Mouse (Mus musculus) T-helper 1 cell (primary cell): ENCODE data around the gene Eif3f.

Experiments
- in situ Hi-C: fragments of 300-600 bp; cut with MboI, MseI; formaldehyde crosslinking; loops from one replicate; pipeline ENCODE4 v1.15.1; 2025; ENCODE audit warnings: high pct_unique_total_duplicates

Eif3f gene

DNA sequence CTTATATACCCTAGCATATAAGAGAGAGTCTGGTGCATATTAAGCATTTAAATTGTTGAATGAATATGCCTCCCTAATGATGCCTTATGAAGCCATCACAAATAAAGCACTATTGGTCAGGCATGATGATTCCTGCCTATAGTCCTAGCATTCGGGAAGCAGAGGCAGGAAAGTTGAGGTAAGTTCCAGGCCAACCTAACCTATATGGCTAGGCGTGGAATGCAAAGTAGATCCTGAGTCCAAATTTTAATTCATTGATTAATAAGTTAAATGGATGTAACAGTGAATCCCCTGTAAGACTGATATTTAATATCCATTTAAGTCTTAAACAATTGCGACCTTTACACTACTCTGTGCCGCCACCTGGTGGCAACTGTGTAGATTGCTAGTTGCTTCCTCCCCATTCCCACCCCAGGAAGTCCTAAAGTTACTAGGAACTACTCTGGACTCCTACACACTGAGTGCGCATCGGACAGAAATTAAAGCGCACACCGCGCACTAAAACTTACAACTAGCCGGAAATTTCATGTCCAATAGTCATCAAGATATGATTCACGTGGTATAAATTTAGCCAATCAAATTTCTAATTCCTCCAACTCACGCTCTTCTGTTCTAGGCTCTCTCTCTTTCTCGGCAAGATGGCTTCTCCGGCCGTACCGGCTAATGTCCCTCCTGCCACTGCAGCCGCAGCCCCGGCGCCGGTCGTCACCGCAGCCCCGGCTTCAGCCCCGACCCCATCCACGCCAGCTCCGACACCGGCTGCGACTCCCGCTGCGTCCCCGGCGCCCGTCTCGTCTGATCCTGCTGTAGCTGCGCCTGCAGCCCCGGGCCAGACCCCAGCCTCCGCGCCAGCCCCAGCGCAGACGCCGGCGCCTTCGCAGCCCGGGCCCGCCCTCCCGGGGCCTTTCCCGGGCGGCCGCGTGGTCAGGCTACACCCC, at the start of gene Eif3f:
Gene Eif3f, plus strand, starts transcription at position 624 of the 938 bp plus-strand sequence.
- in situ Hi-C loops: no loop called here

DNA sequence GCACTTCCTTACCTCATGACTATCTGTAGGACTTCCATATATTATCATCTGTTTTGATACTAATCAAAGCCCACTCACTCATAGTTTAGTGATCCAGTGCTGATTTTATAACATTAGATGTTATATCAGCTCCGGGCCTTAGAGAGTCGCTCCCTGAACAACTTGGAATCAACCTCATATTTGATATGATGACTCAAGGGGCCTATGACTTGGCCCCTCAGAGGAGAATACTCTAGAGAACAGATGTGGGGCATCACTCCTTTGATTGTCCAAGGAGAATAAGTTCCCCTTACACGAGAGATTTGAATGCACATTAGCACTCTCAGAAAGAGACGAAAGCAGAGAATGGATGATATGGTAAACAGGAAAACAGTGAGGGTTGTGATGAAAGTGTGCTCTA, 49.3 kb upstream of the Eif3f start, which contains the start of gene Olfr518:
Gene Olfr518, minus strand, starts transcription at position 101 of the 400 bp plus-strand sequence.
- in situ Hi-C loops: no loop called here

DNA sequence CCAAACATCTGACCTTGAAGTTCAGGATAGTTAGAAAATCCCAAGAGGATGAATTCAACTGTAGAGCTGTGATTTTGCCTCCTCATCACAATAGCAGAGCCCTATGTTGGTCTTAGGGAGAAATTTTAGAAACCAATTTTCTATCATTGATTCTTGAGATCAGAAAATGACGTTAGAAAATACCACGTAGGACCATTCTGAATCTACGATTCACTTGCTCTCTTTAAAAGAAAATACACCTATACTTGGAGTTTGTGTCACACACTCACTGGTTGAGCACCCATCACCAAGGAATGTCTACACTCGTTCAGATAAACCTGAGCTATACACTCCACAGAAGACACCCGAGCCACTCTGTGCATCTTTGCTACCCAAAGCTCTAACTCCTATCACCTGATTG, 39.9 kb upstream of the Eif3f start, which contains the start of gene Olfr519:
Gene Olfr519, minus strand, starts transcription at position 101 of the 400 bp plus-strand sequence.
- in situ Hi-C loops: no loop called here

DNA sequence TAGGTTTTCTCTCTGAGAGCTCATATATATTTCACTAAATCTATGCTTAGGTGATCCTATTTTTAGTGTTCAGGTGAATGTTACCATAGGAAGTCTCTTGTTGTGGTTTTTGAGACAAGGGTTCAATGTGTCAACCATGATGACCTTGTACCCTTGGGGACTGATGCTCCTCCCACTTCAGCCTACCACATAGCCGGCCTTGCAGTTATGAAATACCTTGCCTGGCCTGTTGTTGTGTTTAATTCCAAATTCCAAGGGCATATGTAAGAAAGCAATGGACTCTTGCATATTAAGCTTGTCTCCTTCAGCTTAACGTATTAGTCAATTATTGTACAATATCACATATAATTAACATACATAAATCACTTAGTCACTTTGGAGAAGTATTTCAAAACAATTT, 30.2 kb upstream of the Eif3f start:
- in situ Hi-C loops: no loop called here

DNA sequence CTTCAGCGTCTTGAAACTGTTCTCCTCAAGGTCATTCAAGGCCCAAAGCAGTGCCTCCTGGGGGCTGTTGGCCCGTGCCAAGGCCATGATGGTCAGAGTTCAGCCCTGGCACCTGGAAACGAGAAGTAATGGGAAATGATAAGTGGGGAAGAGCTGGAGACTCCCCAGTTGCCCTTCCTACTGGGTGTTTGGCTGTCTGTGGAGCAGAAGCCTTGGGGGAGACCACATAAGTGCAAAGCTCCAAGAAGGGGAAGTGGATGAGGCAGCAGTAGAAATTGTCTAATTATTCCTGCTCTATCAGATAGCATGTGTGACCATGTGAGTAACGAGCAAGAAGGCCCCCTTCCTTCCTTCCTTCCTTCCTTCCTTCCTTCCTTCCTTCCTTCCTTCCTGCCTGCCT, 7.2 kb upstream of the Eif3f start:
- in situ Hi-C loops: no loop called here

DNA sequence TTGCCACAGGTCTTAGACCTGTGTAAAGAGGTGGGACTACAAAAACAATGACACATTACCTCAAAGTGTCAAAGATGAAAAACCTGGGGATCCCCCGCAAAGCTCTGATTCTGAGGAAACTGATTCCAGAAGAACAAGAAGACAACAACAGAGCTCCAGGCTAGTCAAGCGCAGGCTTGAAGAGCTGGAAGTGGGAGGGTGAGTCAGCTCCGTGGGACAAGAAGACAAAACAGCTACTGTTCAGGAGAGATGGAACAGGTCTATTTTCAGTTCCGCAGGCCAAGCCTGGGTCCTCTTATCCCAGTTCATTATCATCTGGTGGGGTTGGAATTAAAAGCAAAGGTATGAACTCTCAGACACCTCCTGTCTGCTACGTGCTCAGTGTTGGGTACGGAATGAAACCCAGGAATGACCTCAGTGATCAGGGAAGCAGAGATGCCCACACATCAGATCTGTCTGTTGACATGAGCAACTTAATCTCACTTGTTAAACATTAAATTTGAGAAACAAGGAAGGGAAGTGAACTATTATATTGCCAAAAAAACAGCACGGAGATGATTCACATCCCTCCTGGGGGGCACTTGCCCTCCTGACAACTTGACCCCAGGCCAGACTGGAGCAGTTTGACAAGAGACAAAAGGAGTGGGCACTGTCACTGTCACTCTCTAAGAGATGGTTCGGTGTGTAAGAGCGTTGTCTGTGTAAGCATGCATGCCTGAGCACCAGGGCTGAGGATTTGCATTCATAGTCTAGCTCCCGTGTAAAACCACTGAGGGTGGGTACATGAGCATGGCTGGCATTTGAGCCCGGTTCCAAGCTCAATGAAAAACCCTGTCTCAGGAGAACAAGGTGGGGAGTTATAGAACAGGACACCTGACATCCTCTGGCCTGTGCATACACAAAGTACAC, 5.7 kb upstream of the Eif3f start:
- in situ Hi-C loops: no loop called here

DNA sequence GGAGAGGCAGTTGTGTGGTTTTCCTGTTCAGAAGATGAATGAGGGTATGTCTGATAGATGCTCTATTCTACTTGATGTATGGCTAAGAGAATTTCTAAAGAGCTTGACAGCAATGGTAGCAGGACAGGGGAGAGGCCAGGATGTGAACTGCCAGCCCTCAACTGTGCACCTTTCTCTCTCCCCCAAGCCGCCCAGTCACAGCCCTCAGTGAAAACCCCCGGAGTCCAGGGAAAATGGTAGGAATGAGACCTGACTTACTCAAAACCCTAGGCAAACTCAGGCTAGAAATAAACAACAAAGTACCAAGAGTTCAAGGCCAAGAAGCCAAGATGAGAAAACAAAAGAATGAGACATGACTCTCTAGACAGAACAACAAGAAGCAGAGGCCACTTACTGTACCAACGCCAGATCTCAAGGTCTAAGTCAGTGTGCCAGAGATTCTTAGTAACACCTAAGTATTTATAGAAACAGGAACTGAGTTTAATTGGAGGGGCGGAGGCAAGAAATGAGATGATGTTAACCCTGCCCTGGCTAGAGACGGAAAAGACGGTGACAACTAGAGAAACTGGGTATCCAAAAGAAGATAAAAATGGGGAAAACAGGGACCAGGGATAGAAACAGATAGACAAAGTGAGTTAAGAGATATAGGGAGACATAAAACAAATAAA, 4.4 kb upstream of the Eif3f start, which contains the start of gene Nlrp10:
Gene Nlrp10, minus strand, starts transcription at position 453 of the 668 bp plus-strand sequence.
- in situ Hi-C loops: no loop called here

DNA sequence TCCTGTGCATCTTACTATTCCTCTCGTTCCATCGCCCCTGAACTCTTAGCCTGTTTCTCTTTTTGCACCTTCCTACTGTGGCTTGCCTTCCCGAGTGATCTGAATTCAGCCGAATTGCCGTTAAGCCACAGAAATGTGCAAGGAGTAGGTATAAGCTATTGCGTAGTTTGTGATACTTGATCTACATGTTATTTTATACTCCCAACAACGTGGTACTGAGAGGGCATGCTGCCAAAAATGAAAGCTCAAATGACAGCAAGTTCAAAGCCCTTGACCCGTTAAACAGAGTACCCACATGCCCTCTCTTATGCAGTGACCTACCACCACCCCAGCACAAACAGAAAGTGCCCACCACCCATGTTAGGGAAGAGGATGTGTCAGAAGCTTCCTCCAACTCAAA, 619 bp downstream of the Eif3f start:
- in situ Hi-C loops: no loop called here

DNA sequence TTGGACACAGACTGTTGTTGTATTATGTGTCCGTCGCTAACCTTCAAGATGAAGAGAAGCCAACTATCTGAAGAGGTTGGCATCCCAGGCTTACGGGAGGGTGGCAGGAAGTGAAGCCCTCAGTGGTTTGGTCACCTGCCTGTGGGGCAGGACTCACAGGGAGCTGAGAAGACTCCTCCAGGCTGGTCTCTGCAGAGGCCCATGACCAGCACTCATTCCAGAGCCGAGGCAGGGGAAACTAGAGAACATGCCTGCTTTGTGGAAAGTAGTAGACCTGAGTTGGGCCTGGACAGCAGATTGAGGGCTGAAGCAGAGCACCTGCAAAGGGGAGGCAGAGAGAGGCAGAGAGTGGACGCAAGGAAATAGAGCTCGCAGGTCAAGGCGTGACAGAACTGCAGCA, 1.2 kb downstream of the Eif3f start:
- in situ Hi-C loops: no loop called here

DNA sequence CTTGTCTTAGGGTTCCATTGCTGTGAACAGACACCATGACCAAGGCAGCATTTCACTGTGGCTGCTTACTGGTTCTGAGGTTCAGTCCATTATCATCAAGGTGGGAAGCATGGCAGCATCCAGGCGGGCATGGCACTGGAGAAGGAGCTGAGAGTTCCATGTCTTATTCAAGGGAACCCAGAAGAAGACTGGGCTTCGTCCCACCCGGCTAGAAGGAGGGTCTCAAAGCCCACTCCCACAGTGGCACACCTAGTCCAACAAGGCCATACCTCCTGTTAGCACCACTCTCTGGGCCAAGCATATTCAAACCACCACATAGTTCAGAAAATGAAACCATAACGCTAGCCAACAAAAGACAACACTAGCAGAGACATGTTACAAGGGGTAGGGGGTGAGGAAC, 2.4 kb downstream of the Eif3f start:
- in situ Hi-C loops: no loop called here

DNA sequence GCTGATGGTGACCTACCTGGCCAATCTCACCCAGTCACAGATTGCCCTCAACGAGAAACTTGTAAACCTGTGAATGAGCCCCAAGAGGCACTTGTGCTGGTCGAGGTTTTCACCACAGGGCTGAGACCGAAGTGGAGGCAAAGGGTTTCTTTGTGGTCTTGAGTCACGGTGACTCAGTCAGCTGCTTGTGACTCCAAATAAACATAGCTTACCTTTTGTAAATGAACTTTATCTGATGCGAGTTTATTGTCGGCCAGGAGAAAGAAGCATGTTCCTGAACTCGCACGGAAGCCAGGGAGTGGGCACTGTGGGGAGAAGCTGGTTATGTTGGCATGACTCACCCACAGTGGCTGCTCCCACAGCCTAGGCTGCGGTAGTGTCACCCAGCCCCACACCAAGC, 7.2 kb downstream of the Eif3f start:
- in situ Hi-C loops: no loop called here

DNA sequence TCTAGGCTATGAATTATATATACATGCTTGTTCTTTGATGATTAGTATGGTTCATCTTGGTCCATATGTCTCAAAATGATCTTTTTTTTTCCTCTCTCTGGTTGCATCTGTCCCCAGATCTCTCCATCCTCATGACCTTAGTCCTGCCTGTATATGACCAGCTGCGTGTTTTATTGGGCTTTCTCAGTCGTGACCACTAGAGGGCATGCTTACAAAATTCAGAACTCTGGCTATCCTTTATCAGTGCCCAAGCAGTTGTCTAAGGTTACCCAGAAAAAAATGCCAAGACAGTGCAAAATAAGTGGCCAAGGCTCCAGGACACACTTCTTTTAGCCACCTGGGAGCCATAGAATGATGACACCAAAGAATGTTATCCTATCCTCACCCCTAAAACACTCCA, 9.8 kb downstream of the Eif3f start:
- in situ Hi-C loops: no loop called here

DNA sequence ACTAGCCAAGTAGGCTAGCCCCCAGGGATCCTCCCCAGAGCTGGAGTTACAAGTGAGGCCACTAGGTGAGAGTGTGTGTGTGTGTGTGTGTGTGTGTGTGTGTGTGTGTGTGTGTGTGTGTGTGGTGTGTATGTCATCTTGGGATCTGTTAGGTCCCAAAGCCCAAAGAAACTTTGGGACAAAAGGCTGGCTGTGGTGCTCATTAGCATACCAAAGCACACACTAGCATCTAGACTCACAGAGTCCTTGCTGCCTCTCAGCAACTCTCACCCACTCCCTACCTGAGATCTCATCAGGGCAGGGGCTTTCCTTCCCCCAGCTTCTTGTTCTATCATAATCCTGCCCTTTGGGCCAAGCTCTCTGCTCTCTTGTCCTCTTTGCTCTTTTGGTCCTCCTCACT, 14.4 kb downstream of the Eif3f start:
- in situ Hi-C loops: no loop called here

DNA sequence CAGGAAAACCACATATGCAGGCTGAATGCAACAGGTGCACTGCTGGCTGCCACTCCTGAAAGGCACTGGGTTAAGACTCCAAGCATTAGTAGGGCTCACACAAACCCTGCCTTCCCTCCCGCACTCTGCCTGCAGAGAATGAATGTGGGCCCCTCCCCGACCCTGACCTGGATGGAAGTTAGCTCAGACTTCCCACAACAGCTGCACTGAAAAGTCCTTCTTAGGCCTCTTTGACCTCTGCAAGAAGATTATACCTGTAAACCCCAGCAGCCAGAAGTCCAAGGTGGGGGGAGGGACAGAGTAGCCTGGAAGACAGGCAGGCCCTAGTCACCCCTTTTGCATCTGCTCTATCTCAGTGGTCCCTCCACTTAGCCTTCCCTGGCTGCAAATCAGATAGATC, 15.1 kb downstream of the Eif3f start:
- in situ Hi-C loops: no loop called here

DNA sequence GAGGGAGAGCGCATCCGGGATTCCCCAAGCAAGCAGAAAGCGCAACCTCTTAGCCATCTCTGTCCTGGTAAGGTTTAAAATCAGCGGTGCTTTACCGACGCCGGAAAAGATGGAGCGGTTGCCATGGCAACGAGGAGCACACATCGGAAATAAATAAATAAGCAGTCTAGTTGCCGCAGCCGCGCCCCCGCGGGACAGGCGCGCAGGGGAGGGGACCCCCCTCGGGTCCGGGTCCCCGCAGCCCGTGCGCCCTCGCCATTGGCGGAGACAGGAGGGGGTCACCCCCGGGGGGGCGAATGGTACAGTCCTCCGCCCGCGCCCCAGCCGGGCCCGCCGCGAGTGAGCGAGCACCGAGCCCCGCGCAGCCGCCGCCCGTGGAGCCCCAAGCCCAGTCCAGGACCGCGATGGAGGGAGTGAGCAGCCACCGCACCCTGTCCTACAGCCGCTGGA, 16.1 kb downstream of the Eif3f start, which contains the start of gene Tub:
Gene Tub, plus strand, starts transcription at position 27 of the 450 bp plus-strand sequence.
- in situ Hi-C loops: no loop called here

DNA sequence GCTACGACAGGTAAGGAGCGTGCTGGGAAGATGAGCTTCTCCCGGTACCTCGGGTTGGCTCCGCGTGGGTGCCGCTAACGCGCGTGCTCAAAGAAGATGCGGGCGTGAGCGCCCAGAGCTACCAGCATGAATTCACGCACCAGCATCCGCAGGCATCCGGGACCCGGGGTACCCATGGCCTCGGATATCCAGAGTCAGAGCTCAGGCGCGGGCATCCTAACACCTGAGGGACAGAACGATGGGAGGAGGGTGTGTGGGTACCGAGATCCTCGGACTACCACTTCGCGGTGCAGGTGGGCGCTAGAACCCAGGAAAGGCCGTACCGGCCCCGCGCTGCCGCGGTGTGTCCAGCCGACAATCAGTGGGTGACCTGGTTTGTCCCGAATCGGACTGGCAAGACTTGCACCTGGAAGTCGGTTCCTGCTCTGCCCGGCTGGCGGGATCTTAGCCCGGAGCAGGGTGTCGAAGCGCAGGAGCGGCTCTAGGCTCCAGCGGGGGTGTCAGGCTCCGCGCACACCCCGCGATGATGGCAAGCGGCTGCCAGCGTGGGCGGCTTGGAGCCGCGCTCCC, 16.6 kb downstream of the Eif3f start:
- in situ Hi-C loops: no loop called here

DNA sequence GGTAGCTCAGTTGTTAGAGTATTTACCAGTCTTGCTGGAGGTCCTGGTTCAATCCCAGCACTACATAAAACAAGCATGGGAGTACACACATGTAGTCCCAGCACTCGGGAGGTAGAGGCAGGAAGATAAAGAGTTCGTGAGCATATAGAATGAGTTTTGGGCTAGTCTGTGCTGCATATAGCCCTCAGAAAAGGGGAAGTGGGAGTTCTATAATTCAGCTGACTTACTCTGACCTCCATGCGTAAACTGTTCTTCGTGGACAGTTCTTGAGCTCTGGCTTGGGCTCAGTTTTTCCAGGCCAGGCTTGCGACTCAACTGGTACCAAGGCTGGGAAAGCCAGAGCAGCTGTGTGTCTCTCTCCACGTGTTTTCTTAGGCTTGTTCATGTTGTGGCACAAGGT, 18.6 kb downstream of the Eif3f start:
- in situ Hi-C loops: no loop called here

DNA sequence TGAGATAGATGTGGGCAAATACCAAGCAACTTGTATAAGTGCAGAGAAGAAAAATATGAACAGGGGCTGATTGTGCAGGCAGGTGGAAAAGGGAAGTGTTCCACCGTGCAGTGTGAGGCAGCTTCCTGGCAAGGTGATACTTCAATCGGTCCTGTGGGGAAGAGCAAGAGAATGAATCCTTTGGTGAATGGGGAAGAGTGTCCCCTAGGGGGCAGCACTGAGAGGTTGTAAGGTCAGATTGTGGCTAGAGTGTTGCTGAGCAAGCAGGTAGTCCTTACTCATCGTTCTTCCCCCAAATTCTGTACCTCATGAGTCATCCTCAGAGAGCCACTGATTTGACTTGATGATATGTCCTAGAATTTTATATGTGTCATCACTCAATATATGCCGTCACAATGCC, 20.0 kb downstream of the Eif3f start:
- in situ Hi-C loops: no loop called here

DNA sequence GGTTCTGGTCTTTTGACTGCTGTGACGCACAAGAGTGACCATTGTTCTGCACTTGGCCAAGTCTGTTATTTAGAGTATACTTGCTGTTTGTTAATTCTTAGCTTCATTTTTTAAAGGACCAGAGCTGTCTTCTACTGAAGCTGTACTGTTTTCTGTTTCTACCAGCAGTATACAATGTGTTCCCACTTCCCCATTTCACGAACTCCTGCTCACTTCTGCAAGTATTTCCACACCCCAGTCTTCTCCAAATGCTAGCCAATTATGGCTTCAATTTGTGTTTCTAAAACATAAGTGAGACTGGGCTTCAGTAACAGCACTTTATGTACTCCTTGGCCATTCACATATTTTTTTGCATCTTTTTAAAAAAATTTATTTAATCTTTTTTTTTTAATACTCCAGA, 23.5 kb downstream of the Eif3f start:
- in situ Hi-C loops: no loop called here

DNA sequence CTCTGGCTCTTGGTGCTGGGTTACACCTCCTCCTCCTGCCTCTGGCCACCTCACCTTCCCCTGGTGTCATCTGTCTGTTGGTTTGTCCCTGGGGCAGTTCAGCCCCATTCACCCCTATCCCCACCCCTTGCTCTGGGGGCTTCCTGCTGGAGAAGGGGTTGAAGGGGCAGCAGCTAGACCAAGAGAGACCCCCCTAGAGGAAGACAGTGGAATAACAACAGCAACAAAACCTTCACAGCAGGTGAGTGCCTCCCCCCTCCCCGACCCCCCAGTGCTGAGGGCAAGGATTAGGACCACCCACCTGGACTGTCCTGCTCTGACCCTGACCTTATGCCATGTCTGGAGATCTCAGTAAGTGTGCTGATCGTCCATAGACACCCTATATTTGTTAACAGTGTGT, 31.8 kb downstream of the Eif3f start:
- in situ Hi-C loops: loop anchor here (5.0 kb wide), 1 partner anchor 56 kb away; no protein-coding TSS in a partner anchor

DNA sequence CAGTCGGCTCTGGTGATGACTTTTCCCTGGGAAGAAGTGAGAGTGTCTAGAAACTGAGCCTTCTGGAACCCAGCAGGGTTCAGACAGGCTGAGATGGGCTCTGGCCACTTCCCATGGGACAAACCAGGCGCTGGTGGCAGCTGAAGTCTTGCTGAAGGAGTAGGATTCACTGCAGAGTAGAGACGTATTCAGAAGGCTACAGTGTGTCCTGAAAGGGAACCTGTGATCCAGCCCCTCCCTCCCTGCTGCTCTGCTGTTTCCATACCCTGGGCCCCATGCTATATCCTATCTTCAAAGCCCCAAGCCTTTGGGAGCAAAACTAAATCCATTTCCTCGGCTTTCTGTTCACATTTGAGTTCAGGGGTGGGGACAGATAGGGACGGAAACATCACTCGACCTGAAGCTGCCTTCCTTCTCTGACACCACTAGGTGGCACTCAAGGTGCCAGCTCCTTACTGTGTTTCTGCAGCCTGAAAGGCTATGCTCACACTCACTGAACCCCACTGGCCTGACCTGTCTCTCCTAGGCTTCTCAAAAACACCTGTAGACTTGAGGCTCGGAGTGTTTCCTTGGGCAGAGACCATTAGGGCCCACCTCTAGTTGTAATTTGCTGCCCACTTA, 32.6 kb downstream of the Eif3f start:
- in situ Hi-C loops: loop anchor here (5.0 kb wide), 1 partner anchor 55 kb away; no protein-coding TSS in a partner anchor
